12 mouse cellular contexts compared by ENCODE assay signal in genomic region chr11:95681995-95682601, GRCm38 (mm10). TPM values are rescaled to one million over a fixed set of nuclear protein-coding genes. Genes with fewer than 3 reads are reported as not detected.
A peak's percentile ranks its signal among the peaks of the same experiment; 100 is the strongest.
DNase-seq lines count a peak whose midpoint lies in the region; ATAC-seq and TF ChIP-seq lines count a peak whose summit lies in the region.
"Had no signal": no experiment of that assay in that cellular context is flagged by ENCODE, and none has a peak within 500 bp of the region (broad histone marks: within the 10 kb centered on the region; RNA-seq: fewer than 3 reads in every experiment).

No protein-coding gene starts in this region.

- WGBS in hindbrain, embryonic 10.5 days = 70% methylated on average over 9 of the region's 9 CpGs
- WGBS in hindbrain, embryonic 14.5 days = 80% methylated on average over 9 of the region's 9 CpGs
- 62% methylated on average over 9 of the region's 9 CpGs for WGBS in limb, embryonic 10.5 days

- H3K4me1 ChIP-seq in hindbrain, embryonic 10.5 days (replicated peaks) = peaks cover 13% of the 10 kb centered on the region
- no peaks in the 10 kb centered on the region for H3K4me1 ChIP-seq in hindbrain, embryonic 14.5 days (replicated peaks; ENCODE audit: control insufficient read depth, insufficient read depth, low read length)
- H3K4me1 ChIP-seq in limb, embryonic 10.5 days = peaks cover 43% of the 10 kb centered on the region

- peak overlapping the region; percentile 36; the same call in 1 of the 2 replicates for H3K27ac ChIP-seq in hindbrain, embryonic 10.5 days
- no peak overlapping the region for H3K27ac ChIP-seq in hindbrain, embryonic 14.5 days
- peak overlapping the region; percentile 79 for H3K27ac ChIP-seq in limb, embryonic 10.5 days
- H3K27ac ChIP-seq: left cerebral cortex, adult 2 months; neural tube, embryonic 12.5 days had no signal

- peak; percentile 20 for DNase-seq in hindbrain, embryonic 10.5 days (ENCODE audit: low spot score)
- no peak for DNase-seq in hindbrain, embryonic 14.5 days (ENCODE audit: low spot score)
- DNase-seq in brain, embryonic 14.5 days (ENCODE audit: low read depth) = peak; percentile 9
- peak; percentile 33 for DNase-seq in embryo, embryonic 9.5 days (ENCODE audit: extremely low spot score)
- peak; percentile 51 for DNase-seq in limb, embryonic 10.5 days (ENCODE audit: low spot score)
- no peak for DNase-seq in T-cell, adult 2 months (ENCODE audit: low spot score)
- DNase-seq in spleen, adult 18-20 months = no peak
- DNase-seq: gastrocnemius, postnatal 14 days; right cerebral cortex, postnatal 25 days had no signal

- H3K9ac ChIP-seq in hindbrain, embryonic 14.5 days = no peak overlapping the region
- H3K9ac ChIP-seq: neural tube, embryonic 12.5 days had no signal

- peaks cover 59% of the 10 kb centered on the region for H3K36me3 ChIP-seq in hindbrain, embryonic 10.5 days
- peaks cover 49% of the 10 kb centered on the region for H3K36me3 ChIP-seq in hindbrain, embryonic 14.5 days (replicated peaks; ENCODE audit: control insufficient read depth, insufficient read depth)
- peaks cover 59% of the 10 kb centered on the region for H3K36me3 ChIP-seq in limb, embryonic 10.5 days

- no peak for ATAC-seq in hindbrain, embryonic 14.5 days (ENCODE audit: low FRiP score)
- ATAC-seq: activated CD4-positive, CD25-positive, alpha-beta regulatory T cell, adult 4 months had no signal

- no peak for TF ChIP-seq POLR2A in brain, embryonic 14.5 days (IDR thresholded peaks at IDR 0.05; ENCODE audit: borderline replicate concordance, extremely low read depth, insufficient read depth, insufficient read length, poor library complexity, severe bottlenecking)

- H3K9me3 ChIP-seq in hindbrain, embryonic 10.5 days = no peaks in the 10 kb centered on the region
- no peaks in the 10 kb centered on the region for H3K9me3 ChIP-seq in hindbrain, embryonic 14.5 days (ENCODE audit: control insufficient read depth, low read length)
- no peaks in the 10 kb centered on the region for H3K9me3 ChIP-seq in limb, embryonic 10.5 days (replicated peaks)
- H3K9me3 ChIP-seq: neural tube, embryonic 12.5 days had no signal

- H3K4me2 ChIP-seq in hindbrain, embryonic 14.5 days (replicated peaks) = no peak overlapping the region
- H3K4me2 ChIP-seq: neural tube, embryonic 12.5 days had no signal

- no peak for TF ChIP-seq CTCF in brain, embryonic 14.5 days (IDR thresholded peaks at IDR 0.05; ENCODE audit: borderline replicate concordance, extremely low read depth, insufficient read depth, insufficient read length)

- H3K4me3 ChIP-seq in hindbrain, embryonic 10.5 days = no peak overlapping the region
- no peak overlapping the region for H3K4me3 ChIP-seq in hindbrain, embryonic 14.5 days (replicated peaks; ENCODE audit: low read length)
- no peak overlapping the region; the same call in 1 of the 2 replicates for H3K4me3 ChIP-seq in limb, embryonic 10.5 days
- H3K4me3 ChIP-seq: left cerebral cortex, adult 2 months; neural tube, embryonic 12.5 days had no signal

- no peaks in the 10 kb centered on the region for H3K27me3 ChIP-seq in hindbrain, embryonic 10.5 days (ENCODE audit: insufficient read depth, poor library complexity, severe bottlenecking)
- no peaks in the 10 kb centered on the region for H3K27me3 ChIP-seq in hindbrain, embryonic 14.5 days (ENCODE audit: control insufficient read depth, insufficient read depth, low read length)
- no peaks in the 10 kb centered on the region for H3K27me3 ChIP-seq in limb, embryonic 10.5 days (ENCODE audit: low read depth, poor library complexity, severe bottlenecking)
- H3K27me3 ChIP-seq: neural tube, embryonic 12.5 days had no signal

RNA-seq across cellular contexts. Expression of gene Phb, which starts 15.3 kb away (rescaled TPM):
- 222 and 248 TPM in 2 replicates for polyA plus RNA-seq in hindbrain, embryonic 10.5 days (2016; fragmentation: Nextera tagmentation; extraction: Ambion mirVana)
- 200 and 220 TPM in 2 replicates for polyA plus RNA-seq in hindbrain, embryonic 14.5 days (2014; fragmentation: Nextera tagmentation; extraction: Ambion mirVana)
- 172 and 205 TPM in 2 replicates for polyA plus RNA-seq in brain, embryonic 14.5 days (2012; rRNA removed)
- 293 and 361 TPM in 2 replicates for polyA plus RNA-seq in limb, embryonic 10.5 days (2016; fragmentation: Nextera tagmentation; extraction: Ambion mirVana)

RNA-seq across cellular contexts. Expression of gene Zfp652, which starts 30.4 kb away (rescaled TPM):
- 16.7 and 17.2 TPM in 2 replicates for polyA plus RNA-seq in hindbrain, embryonic 10.5 days (2016; fragmentation: Nextera tagmentation; extraction: Ambion mirVana)
- 10.9 and 12.8 TPM in 2 replicates for polyA plus RNA-seq in hindbrain, embryonic 14.5 days (2014; fragmentation: Nextera tagmentation; extraction: Ambion mirVana)
- 24.6 and 35.9 TPM in 2 replicates for polyA plus RNA-seq in brain, embryonic 14.5 days (2012; rRNA removed)
- polyA plus RNA-seq in limb, embryonic 10.5 days (2016; fragmentation: Nextera tagmentation; extraction: Ambion mirVana) = 18.0 and 21.5 TPM in 2 replicates

RNA-seq across cellular contexts. Expression of gene B130006D01Rik, which starts 41.3 kb away (rescaled TPM):
- 1.1 and 1.4 TPM in 2 replicates for polyA plus RNA-seq in hindbrain, embryonic 10.5 days (2016; fragmentation: Nextera tagmentation; extraction: Ambion mirVana)
- polyA plus RNA-seq in hindbrain, embryonic 14.5 days (2014; fragmentation: Nextera tagmentation; extraction: Ambion mirVana) = 0.83 and 1.6 TPM in 2 replicates
- polyA plus RNA-seq in brain, embryonic 14.5 days (2012; rRNA removed) = 0.38 and 0.56 TPM in 2 replicates
- 2.3 TPM in 2 replicates for polyA plus RNA-seq in limb, embryonic 10.5 days (2016; fragmentation: Nextera tagmentation; extraction: Ambion mirVana)

Comparison
In these comparisons a context has a peak if more than half of its experiments do, and no peak if none do; other contexts are left out.
1. DNase-seq: peak in hindbrain, embryonic 10.5 days (single experiment), brain, embryonic 14.5 days (single experiment), embryo, embryonic 9.5 days (single experiment) and limb, embryonic 10.5 days (single experiment); none in hindbrain, embryonic 14.5 days (single experiment), T-cell, adult 2 months (single experiment) and spleen, adult 18-20 months (0 of 2).